In the genomic region with DNA sequence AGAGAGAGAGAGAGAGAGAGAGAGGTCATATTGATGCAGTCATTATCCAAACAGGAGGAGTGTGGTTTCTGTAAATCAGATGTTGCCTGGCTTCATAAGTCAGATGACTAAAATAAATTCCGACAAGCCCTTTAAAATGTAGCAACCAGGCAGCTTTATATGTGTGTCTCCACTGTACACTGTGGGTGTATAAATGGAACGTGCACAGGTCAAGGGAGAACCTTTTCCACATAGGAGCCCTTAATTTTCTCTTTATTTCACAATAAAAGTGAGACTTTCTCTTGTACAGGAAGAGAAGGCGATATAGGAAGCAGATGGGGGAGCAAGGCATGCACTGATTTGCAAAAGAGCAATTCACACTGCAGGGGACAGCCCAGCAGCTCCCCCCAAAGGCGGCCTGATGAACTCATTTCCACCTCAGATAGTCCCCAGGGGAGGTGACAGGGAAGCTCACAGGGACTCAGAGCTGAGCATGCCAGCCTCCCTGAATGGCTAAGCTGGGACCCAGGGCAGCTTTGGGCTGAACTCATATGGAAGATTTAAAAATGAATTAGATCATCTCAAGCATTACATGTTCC, we compare ENCODE assay signal across 9 mouse cellular contexts.
A peak's percentile ranks its signal among the peaks of the same experiment; 100 is the strongest.
DNase-seq lines count a peak whose midpoint lies in the region; ATAC-seq lines count a peak whose summit lies in the region.
"Had no signal": no experiment of that assay in that cellular context is flagged by ENCODE, and none has a peak within 500 bp of the region (broad histone marks: within the 10 kb centered on the region; RNA-seq: fewer than 3 reads in every experiment).

No protein-coding gene starts in this region.

- intact Hi-C loops in left cerebral cortex, postnatal 25 days (cut with DNase I) = loop anchor here (2.0 to 10.0 kb wide), 2 partner anchors 306 to 1236 kb away; no protein-coding TSS in a partner anchor

- no peak overlapping the region for H3K9ac ChIP-seq in forebrain, embryonic 14.5 days (ENCODE audit: low read length)
- H3K9ac ChIP-seq in neural tube, embryonic 12.5 days = no peak overlapping the region
- H3K9ac ChIP-seq: liver, embryonic 14.5 days had no signal

- no peaks in the 10 kb centered on the region for H3K27me3 ChIP-seq in forebrain, embryonic 14.5 days (replicated peaks; ENCODE audit: control insufficient read depth, insufficient read depth, low read length)
- no peaks in the 10 kb centered on the region for H3K27me3 ChIP-seq in neural tube, embryonic 12.5 days (replicated peaks)

- H3K4me1 ChIP-seq in forebrain, embryonic 14.5 days (ENCODE audit: control insufficient read depth, insufficient read depth, low read length) = peaks cover 6% of the 10 kb centered on the region
- H3K4me1 ChIP-seq in neural tube, embryonic 12.5 days = peaks cover 14% of the 10 kb centered on the region

- WGBS in forebrain, embryonic 14.5 days = 14% methylated on average over 4 of the region's 4 CpGs
- 26% methylated on average over 4 of the region's 4 CpGs for WGBS in neural tube, embryonic 12.5 days

- peak; percentile 87 for ATAC-seq in forebrain, embryonic 14.5 days
- peak; percentile 77 for ATAC-seq in neural tube, embryonic 12.5 days (ENCODE audit: low FRiP score, low read depth)

- DNase-seq in cerebellum, postnatal 25 days = peak; percentile 16 to 26
- DNase-seq in cerebellum, adult 11-12 months = no peak
- peak; percentile 75 for DNase-seq in NIH3T3 (ENCODE audit: low read depth)
- peak; percentile 81 for DNase-seq in forebrain, embryonic 14.5 days (ENCODE audit: low spot score)
- DNase-seq in hindlimb bud, embryonic 11.5 days (ENCODE audit: extremely low spot score, low read depth, low spot score) = peak; percentile 28
- peak; percentile 57 to 83 for DNase-seq in left cerebral cortex, postnatal 25 days (ENCODE audit: low spot score in 2 of 2)
- DNase-seq in urinary bladder, postnatal 25 days (ENCODE audit: low spot score) = no peak

- 0 out of 2 replicates have a peak overlapping the region, but pooled peaks have one; percentile 14 for H3K4me2 ChIP-seq in forebrain, embryonic 14.5 days (ENCODE audit: low read length)
- peak overlapping the region; percentile 22; the same call in 1 of the 2 replicates for H3K4me2 ChIP-seq in neural tube, embryonic 12.5 days (replicated peaks)

- no peaks in the 10 kb centered on the region for H3K36me3 ChIP-seq in forebrain, embryonic 14.5 days (ENCODE audit: control insufficient read depth, insufficient read depth, low read length)
- H3K36me3 ChIP-seq in neural tube, embryonic 12.5 days = no peaks in the 10 kb centered on the region

- H3K4me3 ChIP-seq in forebrain, embryonic 14.5 days (ENCODE audit: low read depth, low read length) = no peak overlapping the region
- H3K4me3 ChIP-seq in neural tube, embryonic 12.5 days = no peak overlapping the region

- H3K9me3 ChIP-seq in forebrain, embryonic 14.5 days (replicated peaks; ENCODE audit: control insufficient read depth, low read length) = no peaks in the 10 kb centered on the region
- no peaks in the 10 kb centered on the region for H3K9me3 ChIP-seq in neural tube, embryonic 12.5 days

- no peak overlapping the region for H3K27ac ChIP-seq in forebrain, embryonic 14.5 days (ENCODE audit: low read depth, low read length)
- H3K27ac ChIP-seq in neural tube, embryonic 12.5 days = no peak overlapping the region
- H3K27ac ChIP-seq: liver, embryonic 14.5 days had no signal

Comparison
In these comparisons a context has a peak if more than half of its experiments do, and no peak if none do; other contexts are left out.
1. DNase-seq: peak in cerebellum, postnatal 25 days (2 of 2), NIH3T3 (single experiment), forebrain, embryonic 14.5 days (single experiment), hindlimb bud, embryonic 11.5 days (single experiment) and left cerebral cortex, postnatal 25 days (2 of 2); none in cerebellum, adult 11-12 months (single experiment) and urinary bladder, postnatal 25 days (single experiment).